Mouse (Mus musculus) gastrocnemius, adult 2 months (tissue): Measurements from ENCODE around the gene Tanc1. TPM values are rescaled to one million over a fixed set of nuclear protein-coding genes. Genes with fewer than 3 reads are reported as not detected.

ENCODE experiments used
- DNase-seq: peaks from one replicate; pipeline ENCODE4 v3.0.0; 2022
- H3K27ac ChIP-seq: fragments of 200-600 bp; 2 replicates; pipeline ENCODE4 v1.8.1; 2022; ENCODE audit warnings: mild to moderate bottlenecking
- H3K4me3 ChIP-seq: fragments of 200-600 bp; 2 replicates; pipeline ENCODE4 v1.8.1; 2022; ENCODE audit warnings: mild to moderate bottlenecking, moderate library complexity
- CTCF ChIP-seq: fragments of 200-600 bp; IDR thresholded peaks from 2 replicates; pipeline ENCODE4 v1.8.1; 2022; ENCODE audit warnings: antibody characterized with exemption, mild to moderate bottlenecking, moderate library complexity
- intact Hi-C: fragments of 180-260 bp; cut with DNase I; formaldehyde crosslinking; loops from one replicate; pipeline ENCODE4 v1.15.1; 2025
- total RNA-seq, 2 experiments: library from RNA; stranded (reverse); gene quantifications; 2 replicates each; pipeline ENCODE4 v1.2.3; 2021

Tanc1 gene
- total RNA-seq, 2 experiments from 2014 or later = 6.3 to 8.7 TPM

DNA sequence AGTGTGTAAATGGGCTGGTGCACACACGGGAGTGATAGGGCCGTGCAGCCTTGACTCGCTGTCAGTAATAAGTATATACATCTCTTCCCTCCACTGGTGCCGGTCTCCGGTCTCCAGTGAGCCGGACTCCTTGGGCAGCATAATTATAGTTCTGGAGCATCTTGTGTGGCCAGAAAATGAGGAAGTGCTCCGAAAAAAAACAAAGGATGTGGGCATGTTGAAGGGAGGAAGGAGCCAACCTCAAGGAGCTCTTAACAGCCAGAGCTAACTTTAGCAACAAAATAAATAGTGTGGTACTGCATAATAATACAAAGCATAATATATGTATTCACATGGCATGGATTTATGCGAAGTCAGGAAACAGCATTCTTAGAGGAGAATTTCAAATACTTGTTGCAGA is 30.9 kb downstream of the Tanc1 start:
- no peak for DNase-seq
- TF ChIP-seq CTCF = no peak
- Histone ChIP-seq H3K27ac (no peak overlapping the region), H3K4me3 (no peak overlapping the region)
- intact Hi-C loops = no loop called here

DNA sequence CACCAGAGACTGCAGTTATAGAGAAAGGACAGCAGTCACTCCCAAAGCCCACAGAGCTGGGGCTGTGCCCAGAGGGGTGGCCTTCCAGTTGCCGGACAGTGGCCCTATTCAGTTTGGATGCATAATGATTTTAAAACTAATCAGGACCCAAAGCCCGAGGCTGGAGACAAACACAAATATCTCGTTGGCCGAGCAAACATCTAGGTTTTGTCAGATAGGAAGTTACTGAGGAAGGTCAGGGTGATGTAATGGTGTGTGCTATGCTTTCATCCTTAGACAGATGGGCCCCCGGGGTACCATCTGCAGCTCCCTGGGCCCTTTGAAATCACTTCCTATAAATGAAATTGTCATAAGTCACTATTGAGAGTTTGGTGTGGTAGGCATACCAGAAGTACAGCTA is 33.0 kb downstream of the Tanc1 start:
- intact Hi-C loops = no loop called here
- DNase-seq = no peak
- H3K27ac ChIP-seq = peak overlapping the region; percentile 46

DNA sequence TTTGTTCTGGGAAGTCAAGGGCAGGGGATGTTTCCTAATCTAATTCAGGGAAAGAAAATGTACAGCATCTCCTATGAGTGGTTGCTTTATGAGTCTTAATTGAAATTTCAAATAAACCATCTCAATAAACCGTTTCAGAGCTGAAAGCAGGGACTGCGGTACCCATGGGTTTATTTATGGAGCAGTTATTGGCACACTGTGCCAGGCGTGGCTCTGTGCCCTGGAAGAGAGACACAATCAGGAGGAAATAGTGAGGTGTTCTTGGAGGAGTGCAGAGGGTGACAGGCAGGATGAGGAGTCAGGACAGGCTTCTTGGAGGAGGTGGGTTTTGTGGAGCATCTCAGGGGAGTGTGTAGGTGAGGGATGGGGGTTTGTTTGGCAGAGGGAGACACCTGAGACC is 33.7 kb downstream of the Tanc1 start:
- no peak for TF ChIP-seq CTCF
- DNase-seq = peak; percentile 57
- intact Hi-C loops = no loop called here
- no peak overlapping the region for H3K4me3 ChIP-seq
- H3K27ac ChIP-seq = no peak overlapping the region

More for the DNA sequence above, 33.0 kb downstream of the Tanc1 start:
- no peak for TF ChIP-seq CTCF
- H3K4me3 ChIP-seq = no peak overlapping the region

DNA sequence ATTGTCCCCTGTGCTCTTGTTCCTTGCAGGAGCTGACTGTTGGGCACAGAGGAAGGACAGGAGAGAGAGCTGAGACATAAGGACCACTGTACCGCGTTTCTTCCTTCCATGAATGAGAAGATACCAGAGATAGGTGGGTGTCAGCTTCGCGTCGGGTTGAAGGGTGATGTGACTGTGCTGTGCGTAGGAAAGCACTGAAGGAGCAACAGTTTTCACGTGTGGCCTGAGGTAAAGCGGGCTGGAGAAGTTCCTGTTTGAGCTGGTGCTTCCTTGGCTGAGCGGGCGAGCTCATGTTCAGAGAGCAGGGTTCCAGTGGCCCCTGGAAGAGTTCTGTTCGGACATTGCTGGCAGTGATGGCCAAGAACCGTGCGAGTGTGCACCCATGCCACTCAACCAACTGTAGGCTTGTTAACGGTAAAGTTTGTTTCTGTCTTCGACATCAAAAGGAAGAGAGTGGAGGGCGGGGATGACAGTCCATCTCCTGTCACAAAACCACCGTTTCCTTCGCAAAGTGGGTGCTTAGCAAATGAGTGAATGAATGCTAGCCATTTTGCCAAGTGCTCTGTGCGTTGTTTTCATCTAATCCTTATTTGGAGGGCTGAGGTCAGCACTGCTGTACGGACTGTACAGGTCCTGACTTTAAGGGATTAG is 35.0 kb downstream of the Tanc1 start:
- Histone ChIP-seq H3K27ac (no peak overlapping the region), H3K4me3 (no peak overlapping the region)
- intact Hi-C loops = no loop called here
- TF ChIP-seq CTCF = no peak
- DNase-seq = no peak

DNA sequence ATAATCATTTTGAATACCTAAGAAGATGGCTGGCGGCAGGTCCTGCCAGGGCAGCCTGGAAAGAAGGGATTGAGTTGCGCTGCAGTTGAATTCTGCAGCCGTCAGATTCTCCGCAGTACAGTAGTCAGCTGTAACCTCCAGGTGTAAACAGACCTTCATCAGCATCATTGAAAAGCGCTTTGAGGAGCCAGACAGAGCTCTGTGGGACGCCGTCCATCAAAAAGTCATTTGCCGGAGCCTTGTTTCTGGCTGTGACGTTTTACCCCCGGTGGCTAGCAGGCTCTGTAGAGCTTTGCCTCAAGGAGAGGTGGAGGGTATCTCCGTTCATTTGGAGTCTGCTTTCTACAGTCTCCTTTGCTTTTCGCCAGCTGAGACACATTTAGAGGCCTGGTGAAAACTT is 36.6 kb downstream of the Tanc1 start:
- Histone ChIP-seq H3K27ac (no peak overlapping the region), H3K4me3 (no peak overlapping the region)
- intact Hi-C loops = no loop called here
- no peak for DNase-seq
- no peak for TF ChIP-seq CTCF

DNA sequence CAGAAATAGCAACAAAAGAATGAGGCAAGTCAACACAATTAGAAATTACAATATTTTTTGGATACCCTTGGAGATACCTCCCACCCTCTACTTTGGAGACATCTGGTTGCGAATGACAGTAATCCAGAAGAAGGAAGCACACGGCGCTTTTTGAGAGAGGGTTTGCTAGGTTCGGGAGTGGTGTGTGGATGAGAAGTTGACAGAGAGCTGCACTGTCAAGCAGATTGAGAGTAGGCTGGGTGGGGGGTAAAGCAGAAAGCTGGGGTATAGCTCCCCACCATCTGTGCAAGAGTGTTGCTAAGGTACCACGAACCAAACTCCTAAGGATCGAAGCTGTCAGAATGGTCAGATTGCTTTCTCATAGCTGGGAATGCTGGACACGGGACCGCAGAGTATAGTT is 40.0 kb downstream of the Tanc1 start:
- Histone ChIP-seq H3K4me3 (no peak overlapping the region), H3K27ac (no peak overlapping the region)
- intact Hi-C loops = loop anchor here (5.0 kb wide), 1 partner anchor 40 kb away; the partner anchor contains the start of gene Tanc1
- DNase-seq = no peak
- TF ChIP-seq CTCF = no peak

DNA sequence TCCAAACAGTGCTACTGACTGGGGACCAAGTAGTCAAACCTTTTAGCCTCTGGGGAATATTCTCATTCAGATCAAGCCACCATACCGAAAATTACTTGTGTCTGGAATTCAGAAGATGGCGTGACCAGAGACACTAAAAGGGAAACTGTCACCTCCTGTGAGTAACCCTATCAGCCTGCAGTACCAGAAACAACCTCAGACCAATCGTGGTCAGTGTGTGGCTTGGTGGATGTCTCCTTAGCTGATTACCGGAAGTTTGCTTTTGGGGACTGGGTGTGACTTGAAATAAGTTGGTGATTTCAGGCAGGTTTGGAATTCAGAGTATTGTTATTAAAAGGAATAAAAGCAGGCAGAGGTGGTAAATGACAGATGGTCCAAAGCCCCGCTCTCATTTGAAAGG is 40.9 kb downstream of the Tanc1 start:
- DNase-seq = no peak
- H3K27ac ChIP-seq = no peak overlapping the region; the same call in 1 of the 2 replicates
- intact Hi-C loops = loop anchor here (5.0 kb wide), 1 partner anchor 40 kb away; the partner anchor contains the start of gene Tanc1
- H3K4me3 ChIP-seq = no peak overlapping the region
- peak; percentile 8; the same call in 1 of the 2 replicates for TF ChIP-seq CTCF

DNA sequence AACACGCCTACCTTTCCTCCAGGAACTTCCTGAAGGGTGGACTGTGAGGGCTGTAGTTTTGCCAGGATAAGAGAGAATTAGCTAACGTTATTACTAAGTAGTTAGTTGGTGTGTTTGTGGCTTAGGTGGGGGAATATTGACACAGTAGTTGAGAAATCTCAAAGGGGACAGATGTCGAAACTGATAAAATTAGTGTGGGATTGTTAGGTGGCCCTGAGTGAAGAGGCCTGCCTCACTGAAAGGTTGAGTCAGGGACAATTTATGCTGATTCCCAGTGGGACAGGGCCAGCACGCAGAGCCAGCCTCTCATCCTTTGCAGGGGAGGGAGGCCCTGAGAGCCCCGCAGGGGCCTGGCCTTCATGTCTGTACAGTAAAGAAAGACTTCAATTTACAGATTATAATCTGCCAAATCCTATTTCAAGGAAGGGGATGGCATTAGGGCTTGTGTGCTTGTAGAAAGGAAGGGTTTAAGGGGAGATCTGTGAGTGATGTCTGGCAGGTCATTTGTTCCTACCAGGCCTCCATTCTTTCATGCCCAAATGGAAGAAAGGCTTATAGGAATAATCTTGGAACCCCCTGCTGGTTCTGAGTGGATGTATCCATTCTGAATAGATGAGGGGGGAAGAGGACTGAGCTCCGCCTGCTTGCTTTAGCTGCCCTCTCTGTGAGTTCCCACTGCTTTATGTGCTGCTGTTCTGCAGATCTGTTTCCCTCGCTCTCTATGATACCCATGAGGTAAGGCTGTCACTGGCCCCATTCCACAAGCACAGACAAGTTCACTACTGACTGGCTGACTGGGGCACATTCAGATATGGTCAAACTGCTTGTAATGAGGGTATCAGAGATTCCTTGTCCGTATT is 41.7 kb downstream of the Tanc1 start:
- no peak for TF ChIP-seq CTCF
- DNase-seq = no peak
- H3K4me3 ChIP-seq = no peak overlapping the region
- intact Hi-C loops = loop anchor here (5.0 kb wide), 1 partner anchor 41 kb away; the partner anchor contains the start of gene Tanc1
- no peak overlapping the region for H3K27ac ChIP-seq

DNA sequence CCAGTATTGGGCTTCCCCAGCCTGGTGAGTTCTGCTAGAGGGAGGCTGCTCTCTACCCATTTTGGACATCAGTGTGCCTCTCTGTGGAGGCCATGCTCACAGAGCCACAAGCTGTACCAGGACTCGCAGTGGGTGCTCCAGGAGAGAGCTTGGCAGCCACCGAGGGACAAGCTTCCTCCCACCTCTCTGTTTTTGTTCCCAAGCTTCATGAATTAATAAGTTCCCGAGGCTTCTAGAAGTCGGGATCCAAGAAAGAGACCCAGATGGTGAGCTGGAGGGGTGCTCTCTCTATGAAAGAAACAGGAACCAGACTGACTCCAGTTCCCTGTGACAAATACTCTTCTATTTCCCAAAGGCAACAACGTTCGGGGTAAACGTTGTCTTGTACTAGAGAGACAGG is 43.6 kb downstream of the Tanc1 start:
- Histone ChIP-seq H3K27ac (no peak overlapping the region), H3K4me3 (no peak overlapping the region)
- intact Hi-C loops = no loop called here
- no peak for TF ChIP-seq CTCF
- DNase-seq = no peak

DNA sequence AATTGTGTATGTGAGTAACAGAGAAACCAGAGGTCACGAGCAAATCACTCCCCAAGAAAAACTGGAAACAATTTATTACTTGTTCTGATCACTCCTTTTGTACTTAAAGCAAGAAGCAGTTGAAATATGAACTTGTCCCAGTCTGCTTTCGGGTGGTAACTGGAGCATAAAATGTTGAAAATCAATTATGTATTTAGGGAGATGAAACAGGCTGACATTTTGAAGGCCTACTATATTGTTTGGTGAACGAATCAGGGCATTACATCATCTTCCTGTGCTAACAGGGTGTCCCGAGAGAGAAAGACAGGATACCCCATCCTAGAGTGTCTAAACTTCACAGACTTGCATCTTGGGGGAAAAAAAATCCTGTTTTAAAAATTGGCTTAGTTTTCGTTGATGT is 44.8 kb downstream of the Tanc1 start:
- intact Hi-C loops = no loop called here

DNA sequence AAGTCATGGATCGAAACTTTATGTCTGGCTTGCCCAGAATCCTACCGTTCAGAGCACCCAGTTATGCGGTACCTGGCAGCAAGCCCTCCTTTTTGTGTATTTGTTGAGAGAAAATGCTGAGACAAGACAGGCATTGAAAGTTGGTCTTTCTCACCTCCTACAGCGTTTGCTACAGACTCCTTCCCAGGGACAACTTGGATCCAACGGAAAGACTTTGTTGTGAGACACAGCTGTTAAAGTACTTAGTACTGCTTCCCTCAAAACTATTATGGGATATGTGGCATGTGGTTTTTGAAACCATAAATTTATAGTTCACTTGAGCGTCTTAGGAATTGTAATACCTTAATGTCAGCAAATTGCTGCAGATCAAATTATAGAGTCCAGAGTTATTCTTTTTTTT is 47.8 kb downstream of the Tanc1 start:
- no peak for TF ChIP-seq CTCF
- Histone ChIP-seq H3K27ac (peak overlapping the region; percentile 64), H3K4me3 (no peak overlapping the region)
- DNase-seq = no peak
- intact Hi-C loops = no loop called here

More for the DNA sequence above, 44.8 kb downstream of the Tanc1 start:
- DNase-seq = no peak
- Histone ChIP-seq H3K27ac (peak overlapping the region; percentile 46; the same call in 1 of the 2 replicates), H3K4me3 (no peak overlapping the region)
- TF ChIP-seq CTCF = no peak

DNA sequence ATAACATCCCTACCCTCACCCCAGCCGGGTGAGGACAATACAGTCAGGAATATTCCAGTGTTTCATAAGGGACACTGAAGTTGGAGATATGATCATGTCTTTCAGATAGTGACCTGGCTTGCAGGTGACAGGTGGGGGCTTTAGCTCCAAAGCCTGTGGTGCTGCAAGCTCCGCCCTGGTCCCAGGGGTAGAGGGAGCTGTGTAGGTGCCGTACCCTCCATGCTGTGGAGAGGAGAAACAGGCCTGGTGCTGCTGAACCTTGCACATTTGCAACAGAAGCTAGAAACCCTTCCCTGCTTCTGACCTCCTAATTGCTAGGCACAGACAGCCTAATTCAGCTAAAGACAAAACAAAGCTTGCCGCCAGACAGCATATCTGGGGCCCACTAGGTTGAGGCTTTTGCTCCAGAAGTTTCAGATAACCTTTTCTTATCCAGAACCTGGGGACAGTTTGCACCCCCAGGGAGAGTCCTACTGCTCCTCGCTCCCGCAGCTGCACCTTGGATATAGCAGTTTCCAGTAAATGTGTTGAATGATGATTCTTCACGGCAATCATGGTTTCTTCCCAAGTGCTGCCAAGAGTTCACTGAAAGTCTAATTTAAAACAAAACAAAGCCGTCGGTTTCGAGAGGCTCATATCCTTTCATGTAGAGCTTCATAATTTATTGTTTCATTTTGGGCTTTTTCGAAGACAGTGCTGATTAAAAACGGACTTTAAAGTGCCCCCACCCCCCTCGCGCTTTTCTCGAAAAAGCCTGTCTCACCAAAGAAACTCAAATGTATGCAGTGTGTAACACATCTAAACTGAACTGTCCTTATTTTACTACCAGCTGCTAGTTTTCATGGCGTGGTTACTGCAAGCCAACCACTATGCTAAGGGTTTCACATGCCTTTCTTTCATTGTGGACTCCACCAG is 49.3 kb downstream of the Tanc1 start:
- intact Hi-C loops = no loop called here
- no peak for TF ChIP-seq CTCF
- no peak for DNase-seq
- Histone ChIP-seq H3K27ac (peak overlapping the region; percentile 49; the same call in 1 of the 2 replicates), H3K4me3 (no peak overlapping the region)
